Mouse (Mus musculus) E14TG2a.4 (cell line): ENCODE results near the gene Dnah6.

ENCODE experiments used
- CTCF ChIP-seq: conservative IDR thresholded peaks from 2 replicates; pipeline ENCODE4 v1.5.1; 2014; ENCODE audit warnings: low read length
- NANOG ChIP-seq: IDR thresholded peaks from 2 replicates; pipeline ENCODE4 v1.6.1; 2014; ENCODE audit warnings: borderline replicate concordance, low read length, mixed read lengths

DNA sequence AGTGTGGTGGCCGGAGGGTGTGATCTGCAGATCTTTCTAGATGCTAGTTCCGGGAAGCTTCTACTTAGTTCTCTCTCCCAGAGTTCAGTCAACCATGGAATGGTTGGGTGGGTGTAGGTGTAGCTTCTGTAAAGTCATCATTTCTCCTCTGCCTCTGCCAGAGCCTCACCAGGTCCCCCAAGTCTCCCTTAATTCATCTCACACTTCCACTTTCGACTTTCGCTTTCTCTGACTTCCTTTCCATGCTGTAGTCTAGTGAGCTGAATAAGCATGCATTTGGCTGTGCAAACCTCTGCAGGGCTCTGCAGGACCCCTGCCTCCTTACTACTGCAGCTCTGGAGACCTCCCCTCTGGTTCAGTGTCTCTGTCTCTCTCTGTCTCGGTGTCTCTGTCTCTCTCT, 231.2 kb downstream of the Dnah6 start:
- TF ChIP-seq CTCF (no peak), NANOG (no peak)
